Mouse (Mus musculus): ENCODE results near the gene Arhgef28.

Arhgef28 gene

GRCm38 (mm10) chr13:97954956-97955496 lies 251.2 kb downstream of the Arhgef28 start:
- DNase-seq, result peak; percentile 86

GRCm38 (mm10) chr13:97954051-97954450 lies 252.2 kb downstream of the Arhgef28 start:
- DNase-seq, result no peak

- DNase-seq, result peak; percentile 84
Observed at GRCm38 (mm10) chr13:97953526-97953925, 252.7 kb downstream of the Arhgef28 start.

GRCm38 (mm10) chr13:97948856-97949255 lies 257.4 kb downstream of the Arhgef28 start:
- DNase-seq, result no peak

- no peak for DNase-seq
Observed at GRCm38 (mm10) chr13:97947598-97947997, 258.6 kb downstream of the Arhgef28 start.

GRCm38 (mm10) chr13:97946422-97946821 lies 259.8 kb downstream of the Arhgef28 start:
- DNase-seq, result peak; percentile 81

- DNase-seq, result peak; percentile 91
Observed at GRCm38 (mm10) chr13:97941909-97942680, 264.1 kb downstream of the Arhgef28 start.

GRCm38 (mm10) chr13:97941099-97941498 lies 265.1 kb downstream of the Arhgef28 start:
- peak; percentile 98 for DNase-seq

- peak; percentile 94 for DNase-seq
Observed at GRCm38 (mm10) chr13:97939433-97940160, 266.6 kb downstream of the Arhgef28 start.

- peak; percentile 95 for DNase-seq
Observed at GRCm38 (mm10) chr13:97938596-97939297, 267.5 kb downstream of the Arhgef28 start.

GRCm38 (mm10) chr13:97937919-97938318 lies 268.3 kb downstream of the Arhgef28 start:
- DNase-seq, result peak; percentile 73

GRCm38 (mm10) chr13:97928135-97928497 lies 278.1 kb downstream of the Arhgef28 start:
- peak; percentile 67 for DNase-seq

GRCm38 (mm10) chr13:97927376-97928134 lies 278.7 kb downstream of the Arhgef28 start:
- DNase-seq, result peak; percentile 50

GRCm38 (mm10) chr13:97926371-97926770 lies 279.9 kb downstream of the Arhgef28 start:
- DNase-seq, result peak; percentile 82

- DNase-seq, result peak; percentile 72
Observed at GRCm38 (mm10) chr13:97923009-97923408, 283.2 kb downstream of the Arhgef28 start.

GRCm38 (mm10) chr13:97919590-97919989 lies 286.6 kb downstream of the Arhgef28 start:
- peak; percentile 39 for DNase-seq

- DNase-seq, result peak; percentile 77
Observed at GRCm38 (mm10) chr13:97918117-97918900, 287.9 kb downstream of the Arhgef28 start.

GRCm38 (mm10) chr13:97911013-97911412 lies 295.2 kb downstream of the Arhgef28 start:
- peak; percentile 90 for DNase-seq

GRCm38 (mm10) chr13:97902821-97903220 lies 303.4 kb downstream of the Arhgef28 start:
- DNase-seq, result peak; percentile 52

- peak; percentile 16 for DNase-seq
Observed at GRCm38 (mm10) chr13:97900380-97900758, 305.9 kb downstream of the Arhgef28 start.

- DNase-seq, result peak; percentile 37
Observed at GRCm38 (mm10) chr13:97899604-97900379, 306.4 kb downstream of the Arhgef28 start.
